Mouse (Mus musculus): ENCODE measurements at regions not wholly inside any gene's neighbourhood (a gene's known extent, or its start where the extent isn't known, plus 50 kb on each side); places are given as distances from the start of the nearest gene placed in this dataset.

GRCm38 (mm10) chr3:60411746-60412145 is 60.9 kb upstream of the Mbnl1 start:
- DNase-seq (ENCODE audit: low spot score), result no peak

- no peak for DNase-seq (ENCODE audit: low spot score)
Measured at GRCm38 (mm10) chr3:60412206-60412605, 60.4 kb upstream of the Mbnl1 start.

- DNase-seq (ENCODE audit: low spot score), result no peak
Measured at GRCm38 (mm10) chr3:60413749-60414148, 58.9 kb upstream of the Mbnl1 start.

- DNase-seq (ENCODE audit: low spot score), result no peak
Measured at GRCm38 (mm10) chr3:60417001-60417400, 55.6 kb upstream of the Mbnl1 start.

- no peak for DNase-seq (ENCODE audit: low spot score)
Measured at GRCm38 (mm10) chr3:60418652-60419051, 54.0 kb upstream of the Mbnl1 start.

GRCm38 (mm10) chr3:60419216-60419615 is 53.4 kb upstream of the Mbnl1 start:
- DNase-seq (ENCODE audit: low spot score), result no peak

Data from ovary, postnatal 14 days (tissue).